Mouse (Mus musculus): ENCODE results near the gene Mylpf.

DNA sequence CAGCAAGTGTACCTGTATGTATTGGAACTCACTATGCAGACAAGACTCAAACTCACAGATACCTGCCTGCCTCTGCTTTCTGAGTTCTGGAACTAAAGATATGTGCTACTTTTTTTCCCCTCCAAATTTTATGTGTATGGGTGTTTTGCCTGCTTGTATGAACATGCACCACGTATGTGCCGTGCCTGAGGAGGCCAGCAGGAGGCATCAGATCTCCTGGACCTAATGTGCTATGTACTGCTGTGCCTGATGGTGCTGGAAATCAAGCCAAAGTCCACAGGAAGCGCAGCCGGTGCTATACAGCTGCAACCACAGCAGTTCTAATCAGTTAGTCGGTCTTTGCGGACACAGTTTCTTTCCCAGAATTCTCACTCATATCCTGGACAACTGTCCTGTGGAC lies 24.9 kb upstream of the Mylpf start:
- TF ChIP-seq POLR2A (IDR thresholded peaks at IDR 0.05; ENCODE audit: control insufficient read depth, extremely low read depth, insufficient read depth, low read length, poor library complexity) = no peak
- TF ChIP-seq CTCF (IDR thresholded peaks at IDR 0.05; ENCODE audit: borderline replicate concordance, control insufficient read depth, extremely low read depth, insufficient read depth, low read length, poor library complexity) = no peak

All from thymus, adult 2 months (tissue).